Mouse (Mus musculus) embryonic facial prominence, embryonic 12.5 days (tissue): ENCODE results near the gene Lamtor3. TPM values are rescaled to one million over a fixed set of nuclear protein-coding genes. Genes with fewer than 3 reads are reported as not detected.
A peak's percentile ranks its signal among the peaks of the same experiment; 100 is the strongest.
"Not testable (repeated sequence)": the region's sequence is repeated elsewhere in the genome, so short reads cannot be mapped to it uniquely, and the experiment has no call there.

ENCODE experiments used
- ATAC-seq: fragments of 200-750 bp; cut with Nextera tagmentation; 2 replicates; pipeline ENCODE4 v1.8.0; 2017; ENCODE audit not compliant: insufficient number of reproducible peaks, insufficient read depth, low FRiP score, low TSS enrichment
- H3K27ac ChIP-seq: fragments of 300-500 bp; sonication (generic); 2 replicates; pipeline ENCODE4 v1.5.1; 2016; ENCODE audit warnings: mild to moderate bottlenecking
- H3K27me3 ChIP-seq: fragments of 300-500 bp; sonication (generic); 2 replicates; pipeline ENCODE4 v1.6.1; 2016; ENCODE audit warnings: mild to moderate bottlenecking, moderate library complexity
- H3K36me3 ChIP-seq: fragments of 300-500 bp; sonication (generic); 2 replicates; pipeline ENCODE4 v1.6.1; 2016; ENCODE audit warnings: mild to moderate bottlenecking
- H3K4me1 ChIP-seq: fragments of 300-500 bp; sonication (generic); 2 replicates; pipeline ENCODE4 v1.6.1; 2016
- H3K4me2 ChIP-seq: fragments of 300-500 bp; sonication (generic); replicated peaks from 2 replicates; pipeline ENCODE4 v1.6.1; 2016; ENCODE audit warnings: mild to moderate bottlenecking, moderate library complexity
- H3K4me3 ChIP-seq: fragments of 300-500 bp; sonication (generic); 2 replicates; pipeline ENCODE4 v1.5.1; 2016; ENCODE audit warnings: mild to moderate bottlenecking
- H3K9ac ChIP-seq: fragments of 300-500 bp; sonication (generic); 2 replicates; pipeline ENCODE4 v1.6.1; 2016; ENCODE audit warnings: mild to moderate bottlenecking, moderate library complexity
- H3K9me3 ChIP-seq: fragments of 300-500 bp; sonication (generic); 2 replicates; pipeline ENCODE4 v1.6.1; 2016; ENCODE audit warnings: mild to moderate bottlenecking, moderate library complexity
- WGBS: fragments of 180-500 bp; shearing (Covaris S2); methylation state at CpG from one replicate; pipeline ENCODE4 v1.1.7; 2016; 5-methylcytosine and 5-hydroxymethylcytosine counted together
- polyA plus RNA-seq: library from polyadenylated mRNA; unstranded; fragments of >200 nt; fragmentation: Nextera tagmentation; extraction: Ambion mirVana; gene quantifications from 2 replicates; pipeline ENCODE4 v1.2.1, GENCODE M21; 2016

The Lamtor3 gene
- polyA plus RNA-seq, 1 experiment from 2014 or later, result 96.8 TPM

- H3K4me3 ChIP-seq, result no peak overlapping the region
- no peaks in the 10 kb centered on the region for H3K27me3 ChIP-seq
- H3K36me3 ChIP-seq, result peaks cover 40% of the 10 kb centered on the region
- H3K4me1 ChIP-seq, result no peaks in the 10 kb centered on the region
- H3K9me3 ChIP-seq, result no peaks in the 10 kb centered on the region
- no peak for ATAC-seq
- no peak overlapping the region for H3K4me2 ChIP-seq
- no peak overlapping the region for H3K9ac ChIP-seq
- H3K27ac ChIP-seq, result no peak overlapping the region
- WGBS, result 83% methylated on average over 5 of the region's 5 CpGs
These were observed 20.6 kb upstream of the Lamtor3 start for GRCm38 (mm10) chr3:137897685-137898084.

- Histone ChIP-seq H3K9ac (no peak overlapping the region), H3K36me3 (peaks cover 33% of the 10 kb centered on the region), H3K4me3 (no peak overlapping the region), H3K9me3 (no peaks in the 10 kb centered on the region), H3K27me3 (no peaks in the 10 kb centered on the region), H3K27ac (no peak overlapping the region), H3K4me2 (no peak overlapping the region), H3K4me1 (no peaks in the 10 kb centered on the region)
- no peak for ATAC-seq
- WGBS, result 89% methylated on average over 10 of the region's 10 CpGs
These were observed 18.2 kb upstream of the Lamtor3 start for GRCm38 (mm10) chr3:137900149-137900548.

DNA sequence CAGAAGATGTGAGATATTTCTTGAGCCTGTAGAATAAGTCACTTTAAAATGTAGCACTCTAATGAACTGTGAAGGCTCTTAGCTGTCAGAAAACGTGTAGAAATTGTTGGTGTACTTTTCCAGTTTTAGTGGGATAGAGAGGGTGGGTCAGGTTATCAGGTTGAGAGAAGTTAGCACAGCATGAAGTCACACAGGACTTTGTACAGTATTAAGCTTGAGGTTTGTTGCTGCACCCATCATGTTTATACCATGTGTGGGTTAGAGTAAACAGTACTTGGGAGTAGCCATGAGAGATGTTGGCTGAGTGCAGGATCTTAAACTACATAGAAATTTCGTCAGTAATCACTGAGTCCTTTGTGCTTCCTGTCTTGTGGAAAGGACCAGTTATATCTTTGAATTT lies 5.2 kb upstream of the Lamtor3 start:
- no peak overlapping the region for H3K9ac ChIP-seq
- H3K4me3 ChIP-seq, result no peak overlapping the region
- ATAC-seq, result no peak
- peaks cover 7% of the 10 kb centered on the region; the same call in 1 of the 2 replicates for H3K4me1 ChIP-seq
- H3K27me3 ChIP-seq, result no peaks in the 10 kb centered on the region
- H3K36me3 ChIP-seq, result peaks cover 10% of the 10 kb centered on the region; the same call in 1 of the 2 replicates
- no peak overlapping the region for H3K27ac ChIP-seq
- 67% methylated on average over 2 of the region's 2 CpGs for WGBS
- H3K4me2 ChIP-seq, result no peak overlapping the region
- H3K9me3 ChIP-seq, result no peaks in the 10 kb centered on the region

- not testable (repeated sequence) for H3K36me3 ChIP-seq, H3K27me3 ChIP-seq, H3K9me3 ChIP-seq, H3K27ac ChIP-seq, ATAC-seq, H3K4me3 ChIP-seq, H3K4me2 ChIP-seq, H3K9ac ChIP-seq
- peaks cover 13% of the 10 kb centered on the region; the same call in 1 of the 2 replicates for H3K4me1 ChIP-seq
- WGBS, result no CpG with 5 or more reads among the region's 1 CpGs
These were observed 3.7 kb upstream of the Lamtor3 start for GRCm38 (mm10) chr3:137914567-137914966.

GRCm38 (mm10) chr3:137917694-137918171 lies 573 bp upstream of the Lamtor3 start:
- no peak for ATAC-seq

GRCm38 (mm10) chr3:137918932-137919311 lies 616 bp downstream of the Lamtor3 start:
- Histone ChIP-seq H3K36me3 (0 out of 2 replicates have a peak, but pooled peaks cover 13% of the 10 kb centered on the region), H3K4me1 (peaks cover 14% of the 10 kb centered on the region; the same call in 1 of the 2 replicates), H3K4me2 (peak overlapping the region; percentile 82), H3K27me3 (no peaks in the 10 kb centered on the region), H3K9ac (peak overlapping the region; percentile 74), H3K9me3 (no peaks in the 10 kb centered on the region), H3K27ac (0 out of 2 replicates have a peak overlapping the region, but pooled peaks have one; percentile 77), H3K4me3 (peak overlapping the region; percentile 73)
- 12% methylated on average over 6 of the region's 6 CpGs for WGBS
- peak; percentile 67; the same call in 1 of the 2 replicates for ATAC-seq

More at GRCm38 (mm10) chr3:137917694-137918171, 573 bp upstream of the Lamtor3 start:
- Histone ChIP-seq H3K4me1 (peaks cover 14% of the 10 kb centered on the region; the same call in 1 of the 2 replicates), H3K36me3 (0 out of 2 replicates have a peak, but pooled peaks cover 10% of the 10 kb centered on the region), H3K9ac (peak overlapping the region; percentile 46; the same call in 1 of the 2 replicates), H3K9me3 (no peaks in the 10 kb centered on the region), H3K4me3 (peak overlapping the region; percentile 73), H3K27me3 (no peaks in the 10 kb centered on the region), H3K27ac (peak overlapping the region; percentile 77), H3K4me2 (peak overlapping the region; percentile 82)
- 16% methylated on average over 12 of the region's 12 CpGs for WGBS

GRCm38 (mm10) chr3:137919398-137919797 lies 1.1 kb downstream of the Lamtor3 start:
- H3K27me3 ChIP-seq, result no peaks in the 10 kb centered on the region
- no peak overlapping the region for H3K27ac ChIP-seq
- H3K4me1 ChIP-seq, result peaks cover 14% of the 10 kb centered on the region; the same call in 1 of the 2 replicates
- ATAC-seq, result no peak
- peak overlapping the region; percentile 73 for H3K4me3 ChIP-seq
- H3K9ac ChIP-seq, result peak overlapping the region; percentile 74; the same call in 1 of the 2 replicates
- no peaks in the 10 kb centered on the region for H3K9me3 ChIP-seq
- peak overlapping the region; percentile 82 for H3K4me2 ChIP-seq
- 0 out of 2 replicates have a peak, but pooled peaks cover 16% of the 10 kb centered on the region for H3K36me3 ChIP-seq
- 91% methylated on average over 7 of the region's 7 CpGs for WGBS

- no peak for ATAC-seq
- peaks cover 16% of the 10 kb centered on the region; the same call in 1 of the 2 replicates for H3K36me3 ChIP-seq
- 89% methylated on average over 4 of the region's 4 CpGs for WGBS
- peaks cover 14% of the 10 kb centered on the region; the same call in 1 of the 2 replicates for H3K4me1 ChIP-seq
- no peaks in the 10 kb centered on the region for H3K9me3 ChIP-seq
- H3K27me3 ChIP-seq, result no peaks in the 10 kb centered on the region
- no peak overlapping the region for H3K27ac ChIP-seq
- no peak overlapping the region for H3K4me3 ChIP-seq
- no peak overlapping the region for H3K9ac ChIP-seq
- no peak overlapping the region for H3K4me2 ChIP-seq
These were observed 2.3 kb downstream of the Lamtor3 start for GRCm38 (mm10) chr3:137920594-137920993.

GRCm38 (mm10) chr3:137927010-137927409 lies 8.7 kb downstream of the Lamtor3 start:
- ATAC-seq, result no peak
- H3K4me3 ChIP-seq, result no peak overlapping the region
- peaks cover 36% of the 10 kb centered on the region for H3K36me3 ChIP-seq
- 90% methylated on average over 4 of the region's 4 CpGs for WGBS
- no peak overlapping the region for H3K9ac ChIP-seq
- no peak overlapping the region for H3K4me2 ChIP-seq
- H3K9me3 ChIP-seq, result no peaks in the 10 kb centered on the region
- H3K27me3 ChIP-seq, result no peaks in the 10 kb centered on the region
- no peak overlapping the region for H3K27ac ChIP-seq
- no peaks in the 10 kb centered on the region for H3K4me1 ChIP-seq

DNA sequence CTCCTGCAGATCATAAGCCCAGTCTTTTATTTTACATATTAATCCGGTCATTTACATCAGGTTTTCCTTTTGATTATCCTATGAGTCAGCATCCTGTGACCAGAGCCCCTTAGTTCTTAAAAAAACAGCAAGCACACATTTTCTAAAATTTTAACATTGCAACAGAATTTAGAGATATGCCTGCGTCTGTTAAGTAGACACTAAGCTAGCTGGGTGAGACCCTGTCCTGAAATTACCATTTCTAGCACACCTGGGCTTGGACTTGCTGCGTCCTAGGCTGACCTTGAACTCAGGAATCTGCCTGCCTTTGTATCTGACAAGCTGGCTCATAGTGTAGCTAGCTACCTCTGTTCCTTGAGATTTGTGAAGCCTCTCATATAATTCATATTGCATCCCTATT lies 11.6 kb downstream of the Lamtor3 start:
- Histone ChIP-seq H3K9ac (no peak overlapping the region), H3K27ac (no peak overlapping the region), H3K9me3 (no peaks in the 10 kb centered on the region), H3K4me2 (no peak overlapping the region), H3K27me3 (no peaks in the 10 kb centered on the region), H3K4me1 (no peaks in the 10 kb centered on the region), H3K36me3 (peaks cover 28% of the 10 kb centered on the region), H3K4me3 (no peak overlapping the region)
- WGBS, result 92% methylated on average over 3 of the region's 3 CpGs
- ATAC-seq, result no peak

DNA sequence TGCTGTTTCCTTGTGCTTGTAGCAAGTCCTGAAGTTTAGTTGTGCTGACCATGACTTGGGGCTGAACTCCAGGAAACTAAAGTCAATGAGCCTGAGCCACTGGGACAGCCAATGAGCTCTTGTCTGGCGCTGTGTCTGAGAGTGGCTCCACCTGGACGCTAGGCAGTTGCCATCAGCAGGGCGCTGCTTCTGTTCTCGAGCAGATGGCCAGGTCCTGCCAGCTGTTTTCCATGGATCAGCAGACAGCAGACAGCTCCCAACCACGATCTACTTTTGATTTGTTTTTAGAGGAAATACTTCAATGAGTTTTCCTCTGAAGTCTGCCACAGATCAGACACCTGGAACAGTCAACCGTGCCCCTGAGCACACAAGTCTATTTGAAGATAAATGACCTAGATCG lies 14.4 kb downstream of the Lamtor3 start:
- H3K27ac ChIP-seq, result no peak overlapping the region
- no peak overlapping the region for H3K9ac ChIP-seq
- H3K4me3 ChIP-seq, result no peak overlapping the region
- peaks cover 13% of the 10 kb centered on the region for H3K36me3 ChIP-seq
- H3K27me3 ChIP-seq, result no peaks in the 10 kb centered on the region
- H3K4me2 ChIP-seq, result no peak overlapping the region
- ATAC-seq, result no peak
- H3K4me1 ChIP-seq, result no peaks in the 10 kb centered on the region
- 70% methylated on average over 7 of the region's 7 CpGs for WGBS
- H3K9me3 ChIP-seq, result no peaks in the 10 kb centered on the region

- H3K9me3 ChIP-seq, result no peaks in the 10 kb centered on the region
- no peak for ATAC-seq
- H3K4me2 ChIP-seq, result no peak overlapping the region
- 76% methylated on average over 3 of the region's 3 CpGs for WGBS
- H3K4me3 ChIP-seq, result no peak overlapping the region
- H3K27ac ChIP-seq, result no peak overlapping the region
- H3K4me1 ChIP-seq, result no peaks in the 10 kb centered on the region
- H3K27me3 ChIP-seq, result no peaks in the 10 kb centered on the region
- H3K9ac ChIP-seq, result no peak overlapping the region
- peaks cover 9% of the 10 kb centered on the region for H3K36me3 ChIP-seq
These were observed 15.7 kb downstream of the Lamtor3 start for GRCm38 (mm10) chr3:137933986-137934385.
